In genomic region chr17:26836786-26837545, GRCm38 (mm10) we compare ENCODE assay signal across 22 mouse cellular contexts. TPM values are rescaled to one million over a fixed set of nuclear protein-coding genes. Genes with fewer than 3 reads are reported as not detected.
DNase-seq lines count a peak whose midpoint lies in the region; ATAC-seq and TF ChIP-seq lines count a peak whose summit lies in the region.
"Had no signal": no experiment of that assay in that cellular context is flagged by ENCODE, and none has a peak within 500 bp of the region (broad histone marks: within the 10 kb centered on the region; RNA-seq: fewer than 3 reads in every experiment).

No protein-coding gene starts in this region.

- H3K36me3 ChIP-seq in hindbrain, embryonic 11.5 days (ENCODE audit: control insufficient read depth, insufficient read depth, low read length): no peaks in the 10 kb centered on the region
- H3K36me3 ChIP-seq in hindbrain, embryonic 16.5 days (ENCODE audit: control insufficient read depth, insufficient read depth, low read length): no peaks in the 10 kb centered on the region
- peaks cover 35% of the 10 kb centered on the region; the same call in 1 of the 2 replicates for H3K36me3 ChIP-seq in heart, postnatal 0 days (replicated peaks; ENCODE audit: control insufficient read depth, insufficient read depth, low read length)
- H3K36me3 ChIP-seq in hindbrain, embryonic 12.5 days: no peaks in the 10 kb centered on the region
- H3K36me3 ChIP-seq: embryonic facial prominence, embryonic 12.5 days; forebrain, embryonic 12.5 days had no signal

- H3K4me2 ChIP-seq in hindbrain, embryonic 11.5 days (replicated peaks; ENCODE audit: low read depth, low read length): no peak overlapping the region
- H3K4me2 ChIP-seq in hindbrain, embryonic 16.5 days (ENCODE audit: low read length): no peak overlapping the region
- H3K4me2 ChIP-seq in heart, postnatal 0 days (ENCODE audit: low read depth, low read length): peak overlapping the region; percentile 74
- no peak overlapping the region for H3K4me2 ChIP-seq in hindbrain, embryonic 12.5 days (replicated peaks)
- H3K4me2 ChIP-seq: embryonic facial prominence, embryonic 12.5 days; forebrain, embryonic 12.5 days had no signal

- no peak for TF ChIP-seq EP300 in heart, postnatal 0 days (IDR thresholded peaks at IDR 0.05; ENCODE audit: low read depth)

- no peak overlapping the region for H3K4me3 ChIP-seq in hindbrain, embryonic 11.5 days (ENCODE audit: low read depth, low read length)
- H3K4me3 ChIP-seq in hindbrain, embryonic 16.5 days (ENCODE audit: low read length): no peak overlapping the region
- peak overlapping the region; percentile 79 for H3K4me3 ChIP-seq in heart, postnatal 0 days (ENCODE audit: low read depth, low read length)
- H3K4me3 ChIP-seq in hindbrain, embryonic 12.5 days: no peak overlapping the region
- H3K4me3 ChIP-seq: embryonic facial prominence, embryonic 12.5 days; forebrain, embryonic 12.5 days had no signal

- whole genome bisulfite sequencing in hindbrain, embryonic 11.5 days: 3% methylated on average over 18 of the region's 19 CpGs
- WGBS in hindbrain, embryonic 16.5 days: 1% methylated on average over 19 of the region's 19 CpGs
- 7% methylated on average over 19 of the region's 19 CpGs for WGBS in heart, postnatal 0 days
- 2% methylated on average over 19 of the region's 19 CpGs for WGBS in hindbrain, embryonic 12.5 days

- H3K4me1 ChIP-seq in hindbrain, embryonic 11.5 days (replicated peaks; ENCODE audit: control insufficient read depth, insufficient read depth, low read length): no peaks in the 10 kb centered on the region
- H3K4me1 ChIP-seq in hindbrain, embryonic 16.5 days (ENCODE audit: control insufficient read depth, insufficient read depth, low read depth, low read length): peaks cover 5% of the 10 kb centered on the region; the same call in 1 of the 2 replicates
- peaks cover 8% of the 10 kb centered on the region; the same call in 1 of the 2 replicates for H3K4me1 ChIP-seq in heart, postnatal 0 days (ENCODE audit: control insufficient read depth, insufficient read depth)
- H3K4me1 ChIP-seq in hindbrain, embryonic 12.5 days: peaks cover 10% of the 10 kb centered on the region

- H3K9ac ChIP-seq in hindbrain, embryonic 11.5 days (ENCODE audit: low read depth, low read length): no peak overlapping the region
- no peak overlapping the region for H3K9ac ChIP-seq in hindbrain, embryonic 16.5 days (ENCODE audit: low read depth, low read length)
- H3K9ac ChIP-seq in heart, postnatal 0 days (replicated peaks; ENCODE audit: low read depth, low read length): peak overlapping the region; percentile 98
- no peak overlapping the region for H3K9ac ChIP-seq in hindbrain, embryonic 12.5 days
- H3K9ac ChIP-seq: embryonic facial prominence, embryonic 12.5 days; forebrain, embryonic 12.5 days; liver, embryonic 14.5 days had no signal

- H3K27me3 ChIP-seq in hindbrain, embryonic 11.5 days (ENCODE audit: control insufficient read depth, insufficient read depth, low read length): peaks cover 81% of the 10 kb centered on the region
- peaks cover 68% of the 10 kb centered on the region for H3K27me3 ChIP-seq in hindbrain, embryonic 16.5 days (replicated peaks; ENCODE audit: control insufficient read depth, insufficient read depth, low read length)
- H3K27me3 ChIP-seq in heart, postnatal 0 days (ENCODE audit: control insufficient read depth, insufficient read depth, low read length): peaks cover 59% of the 10 kb centered on the region
- peaks cover 99% of the 10 kb centered on the region for H3K27me3 ChIP-seq in hindbrain, embryonic 12.5 days

- no peak for TF ChIP-seq CTCF in heart, postnatal 0 days (IDR thresholded peaks at IDR 0.05; ENCODE audit: low read depth)

- ATAC-seq in hindbrain, embryonic 11.5 days (ENCODE audit: low FRiP score): no peak
- ATAC-seq in hindbrain, embryonic 16.5 days: no peak
- ATAC-seq in heart, postnatal 0 days (ENCODE audit: insufficient read depth, low read depth): no peak
- ATAC-seq in hindbrain, embryonic 12.5 days (ENCODE audit: low FRiP score): no peak
- ATAC-seq: inflammation-experienced regulatory T-cells, adult 6 months; midbrain, embryonic 16.5 days; Patski had no signal

- H3K27ac ChIP-seq in hindbrain, embryonic 11.5 days (ENCODE audit: low read depth, low read length): no peak overlapping the region
- no peak overlapping the region for H3K27ac ChIP-seq in hindbrain, embryonic 16.5 days (ENCODE audit: low read depth, low read length)
- H3K27ac ChIP-seq in heart, postnatal 0 days (ENCODE audit: low read depth): peak overlapping the region; percentile 94
- H3K27ac ChIP-seq in hindbrain, embryonic 12.5 days: no peak overlapping the region
- H3K27ac ChIP-seq: embryonic facial prominence, embryonic 12.5 days; forebrain, embryonic 12.5 days; kidney, postnatal 0 days; liver, embryonic 14.5 days had no signal

- peak; percentile 60 for DNase-seq in hindbrain, embryonic 11.5 days (ENCODE audit: low spot score)
- DNase-seq in CD4-positive helper T cell, adult 2 months (ENCODE audit: low read depth, low spot score): peak; percentile 21
- DNase-seq in CD4-positive, CD25-positive, alpha-beta regulatory T cell, adult 2 months (ENCODE audit: low read depth, low spot score): peak; percentile 46
- no peak for DNase-seq in heart, postnatal 0 days (ENCODE audit: low spot score)
- no peak for DNase-seq in layer of hippocampus, adult 18-20 months (ENCODE audit: low spot score in 2 of 2)
- DNase-seq: cerebellum, adult 2 months; layer of hippocampus, adult 9-11 months; right cerebral cortex, adult 18-20 months; spleen, adult 18-20 months had no signal

- no peaks in the 10 kb centered on the region for H3K9me3 ChIP-seq in hindbrain, embryonic 11.5 days (ENCODE audit: control insufficient read depth, low read length)
- H3K9me3 ChIP-seq in hindbrain, embryonic 16.5 days (ENCODE audit: control insufficient read depth, low read length): no peaks in the 10 kb centered on the region
- no peaks in the 10 kb centered on the region for H3K9me3 ChIP-seq in heart, postnatal 0 days (replicated peaks; ENCODE audit: control insufficient read depth, low read length)
- H3K9me3 ChIP-seq in hindbrain, embryonic 12.5 days (replicated peaks): no peaks in the 10 kb centered on the region
- H3K9me3 ChIP-seq: embryonic facial prominence, embryonic 12.5 days; forebrain, embryonic 12.5 days had no signal

RNA-seq across cellular contexts. Expression of gene Nkx2-5, which starts 7.8 kb away (rescaled TPM):
- not detected in 2 replicates for polyA plus RNA-seq in hindbrain, embryonic 11.5 days (2014; fragmentation: Nextera tagmentation; extraction: Ambion mirVana)
- polyA plus RNA-seq in hindbrain, embryonic 16.5 days (2015; fragmentation: Nextera tagmentation; extraction: Ambion mirVana): not detected in 2 replicates
- total RNA-seq in heart, postnatal 0 days (2014; rRNA removed; ENCODE audit: low replicate concordance): 284 and 346 TPM in 2 replicates
- polyA plus RNA-seq in heart, postnatal 0 days (2015; fragmentation: Nextera tagmentation; extraction: Ambion mirVana): 139 and 155 TPM in 2 replicates
- total RNA-seq in layer of hippocampus, adult 18-20 months (2021): not detected
- not detected in 2 replicates for polyA plus RNA-seq in hindbrain, embryonic 12.5 days (2016; fragmentation: Nextera tagmentation; extraction: Ambion mirVana)
- total RNA-seq: gastrocnemius, adult 18-20 months; left cerebral cortex, postnatal 14 days had no signal
- polyA plus RNA-seq: cerebellum, adult 2 months; forebrain, embryonic 12.5 days; inflammation-experienced regulatory T-cells, adult 6 months; kidney, postnatal 0 days; liver, embryonic 14.5 days; midbrain, embryonic 16.5 days; neural tube, embryonic 14.5 days; Patski; thymus, postnatal 0 days had no signal

RNA-seq across cellular contexts. Expression of gene Bnip1, which starts 56.1 kb away (rescaled TPM):
- 45.9 and 52.9 TPM in 2 replicates for polyA plus RNA-seq in hindbrain, embryonic 11.5 days (2014; fragmentation: Nextera tagmentation; extraction: Ambion mirVana)
- 57.7 and 63.6 TPM in 2 replicates for polyA plus RNA-seq in hindbrain, embryonic 16.5 days (2015; fragmentation: Nextera tagmentation; extraction: Ambion mirVana)
- total RNA-seq in heart, postnatal 0 days (2014; rRNA removed; ENCODE audit: low replicate concordance): 45.6 and 58.6 TPM in 2 replicates
- 50.5 and 50.9 TPM in 2 replicates for polyA plus RNA-seq in heart, postnatal 0 days (2015; fragmentation: Nextera tagmentation; extraction: Ambion mirVana)
- total RNA-seq in layer of hippocampus, adult 18-20 months (2021): 10 to 100 TPM; 31.2 to 33.6 TPM
- 48.5 and 49.7 TPM in 2 replicates for polyA plus RNA-seq in hindbrain, embryonic 12.5 days (2016; fragmentation: Nextera tagmentation; extraction: Ambion mirVana)

Comparison
In these comparisons a context has a peak if more than half of its experiments do, and no peak if none do; other contexts are left out.
1. DNase-seq: peak in hindbrain, embryonic 11.5 days (single experiment), CD4-positive helper T cell, adult 2 months (single experiment) and CD4-positive, CD25-positive, alpha-beta regulatory T cell, adult 2 months (single experiment); none in heart, postnatal 0 days (single experiment) and layer of hippocampus, adult 18-20 months (0 of 2).
2. RNA of gene Nkx2-5, which starts 7.8 kb away (polyA plus RNA-seq): 139 to 155 TPM in heart, postnatal 0 days; not detected in hindbrain, embryonic 12.5 days, not detected in hindbrain, embryonic 11.5 days and not detected in hindbrain, embryonic 16.5 days; every median in the first group is over 100 times any median in the second.